Mouse (Mus musculus): ENCODE data around the gene Wdr89. TPM values are rescaled to one million over a fixed set of nuclear protein-coding genes. Genes with fewer than 3 reads are reported as not detected.

Gene Wdr89
- polyA plus RNA-seq, 1 experiment from 2014 or later, result 2.8 TPM

GRCm38 (mm10) chr12:75641726-75642125 is 27.6 kb downstream of the Wdr89 start:
- WGBS (ENCODE audit: insufficient replicate concordance), result 97% methylated on average over 1 of the region's 1 CpGs
- Histone ChIP-seq H3K9me3 (replicated peaks; ENCODE audit: control insufficient read depth, low read length) (no peaks in the 10 kb centered on the region), H3K36me3 (ENCODE audit: control insufficient read depth, insufficient read depth) (no peaks in the 10 kb centered on the region), H3K4me3 (ENCODE audit: low read depth, low read length) (no peak overlapping the region), H3K27ac (ENCODE audit: low read length) (no peak overlapping the region), H3K4me1 (ENCODE audit: control insufficient read depth, low read depth, low read length) (0 out of 2 replicates have a peak, but pooled peaks cover 3% of the 10 kb centered on the region), H3K27me3 (ENCODE audit: control insufficient read depth, insufficient read depth, low read depth, low read length) (no peaks in the 10 kb centered on the region), H3K9ac (ENCODE audit: low read depth, low read length) (no peak overlapping the region), H3K4me2 (ENCODE audit: low read depth, low read length) (no peak overlapping the region)
- no peak for ATAC-seq (ENCODE audit: low read depth)

DNA sequence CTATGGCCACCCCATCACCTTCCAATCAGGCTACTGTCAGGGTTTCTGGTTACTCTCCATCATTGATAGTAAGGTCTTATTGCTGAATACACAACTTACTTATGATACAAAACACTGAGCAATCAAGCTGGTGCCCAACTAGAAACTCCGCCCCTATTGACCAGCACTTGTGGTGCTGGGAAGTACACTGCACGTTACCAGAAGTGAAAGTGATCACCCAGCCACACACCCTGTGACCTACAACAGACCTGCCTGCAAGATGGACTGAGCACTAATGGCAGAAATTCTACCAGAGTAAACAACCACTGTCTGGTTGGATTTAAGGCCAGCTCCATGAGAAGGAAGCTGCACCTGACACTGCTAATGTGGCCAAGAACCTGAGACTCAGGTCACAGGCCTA is 31.0 kb downstream of the Wdr89 start:
- ATAC-seq (ENCODE audit: low read depth), result no peak
- H3K4me1 ChIP-seq (ENCODE audit: control insufficient read depth, low read depth, low read length), result 0 out of 2 replicates have a peak, but pooled peaks cover 3% of the 10 kb centered on the region
- H3K27me3 ChIP-seq (ENCODE audit: control insufficient read depth, insufficient read depth, low read depth, low read length), result no peaks in the 10 kb centered on the region
- WGBS (ENCODE audit: insufficient replicate concordance), result 68% methylated on average over 2 of the region's 2 CpGs
- no peak overlapping the region for H3K9ac ChIP-seq (ENCODE audit: low read depth, low read length)
- H3K9me3 ChIP-seq (replicated peaks; ENCODE audit: control insufficient read depth, low read length), result no peaks in the 10 kb centered on the region
- H3K27ac ChIP-seq (ENCODE audit: low read length), result no peak overlapping the region
- H3K4me3 ChIP-seq (ENCODE audit: low read depth, low read length), result no peak overlapping the region
- no peak overlapping the region for H3K4me2 ChIP-seq (ENCODE audit: low read depth, low read length)
- no peaks in the 10 kb centered on the region for H3K36me3 ChIP-seq (ENCODE audit: control insufficient read depth, insufficient read depth)

DNA sequence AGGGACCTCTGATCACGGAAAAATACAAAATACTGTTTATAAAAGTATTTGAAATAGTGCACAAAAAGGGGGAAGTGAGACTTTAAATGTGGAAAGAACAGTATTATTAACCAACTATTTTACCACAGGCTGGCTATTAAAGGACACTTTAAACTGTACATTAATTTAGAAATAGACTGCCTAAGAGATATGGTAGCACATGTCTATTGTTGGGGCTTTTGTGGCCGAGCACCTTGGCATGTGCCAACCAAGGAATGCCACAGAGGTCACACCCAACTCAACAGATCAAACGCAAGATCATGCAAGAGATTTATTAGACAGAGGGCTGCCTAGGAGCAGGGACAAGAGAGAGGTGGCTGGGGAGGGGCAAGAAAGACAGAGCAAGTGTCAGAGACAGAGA is 32.2 kb downstream of the Wdr89 start:
- Histone ChIP-seq H3K4me2 (ENCODE audit: low read depth, low read length) (no peak overlapping the region), H3K27ac (ENCODE audit: low read length) (no peak overlapping the region), H3K4me3 (ENCODE audit: low read depth, low read length) (no peak overlapping the region), H3K9me3 (replicated peaks; ENCODE audit: control insufficient read depth, low read length) (no peaks in the 10 kb centered on the region), H3K36me3 (ENCODE audit: control insufficient read depth, insufficient read depth) (no peaks in the 10 kb centered on the region), H3K9ac (ENCODE audit: low read depth, low read length) (no peak overlapping the region), H3K4me1 (ENCODE audit: control insufficient read depth, low read depth, low read length) (0 out of 2 replicates have a peak, but pooled peaks cover 3% of the 10 kb centered on the region), H3K27me3 (ENCODE audit: control insufficient read depth, insufficient read depth, low read depth, low read length) (no peaks in the 10 kb centered on the region)
- WGBS (ENCODE audit: insufficient replicate concordance), result 69% methylated on average over 3 of the region's 3 CpGs
- no peak for ATAC-seq (ENCODE audit: low read depth)

DNA sequence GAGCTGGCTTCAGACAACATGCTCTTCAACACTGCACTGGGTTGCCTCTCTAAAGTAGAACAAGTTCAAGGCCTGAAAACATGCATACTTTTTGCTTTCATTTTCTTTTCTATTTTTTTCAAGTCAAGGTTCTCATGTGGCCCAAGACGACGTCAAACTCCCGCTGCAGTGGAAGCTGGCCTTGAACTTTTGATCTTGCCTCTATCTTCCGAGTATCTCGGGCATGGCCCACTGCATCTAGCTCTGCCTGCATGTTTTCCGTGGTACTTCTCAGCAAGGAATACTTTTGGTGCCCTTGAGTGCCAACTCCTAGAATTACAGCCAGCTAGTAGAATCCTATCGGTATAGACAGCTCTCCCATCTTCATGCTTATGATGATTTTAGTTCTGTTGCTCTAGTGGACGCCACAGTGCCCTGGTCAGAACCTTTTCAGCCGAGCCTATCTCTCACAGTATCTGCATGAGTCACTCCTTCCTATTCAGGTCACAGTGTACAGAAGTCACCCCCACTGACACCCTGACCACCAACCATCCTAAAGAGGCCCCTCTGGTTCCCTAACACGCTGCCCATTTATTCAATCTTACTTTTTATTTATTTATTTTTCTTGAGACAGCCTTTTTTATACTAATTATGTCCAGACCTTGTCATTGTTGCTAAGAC is 33.4 kb downstream of the Wdr89 start:
- 66% methylated on average over 10 of the region's 10 CpGs for WGBS (ENCODE audit: insufficient replicate concordance)

GRCm38 (mm10) chr12:75629618-75630017 is 39.7 kb downstream of the Wdr89 start:
- Histone ChIP-seq H3K36me3 (ENCODE audit: control insufficient read depth, insufficient read depth) (no peaks in the 10 kb centered on the region), H3K27me3 (ENCODE audit: control insufficient read depth, insufficient read depth, low read depth, low read length) (no peaks in the 10 kb centered on the region), H3K4me2 (ENCODE audit: low read depth, low read length) (no peak overlapping the region), H3K9ac (ENCODE audit: low read depth, low read length) (no peak overlapping the region), H3K4me3 (ENCODE audit: low read depth, low read length) (no peak overlapping the region), H3K9me3 (replicated peaks; ENCODE audit: control insufficient read depth, low read length) (no peaks in the 10 kb centered on the region), H3K27ac (ENCODE audit: low read length) (no peak overlapping the region), H3K4me1 (ENCODE audit: control insufficient read depth, low read depth, low read length) (no peaks in the 10 kb centered on the region)
- no peak for ATAC-seq (ENCODE audit: low read depth)
- 68% methylated on average over 1 of the region's 1 CpGs for WGBS (ENCODE audit: insufficient replicate concordance)

More for the DNA sequence above, 33.4 kb downstream of the Wdr89 start:
- no peaks in the 10 kb centered on the region for H3K27me3 ChIP-seq (ENCODE audit: control insufficient read depth, insufficient read depth, low read depth, low read length)
- no peaks in the 10 kb centered on the region for H3K9me3 ChIP-seq (replicated peaks; ENCODE audit: control insufficient read depth, low read length)
- H3K36me3 ChIP-seq (ENCODE audit: control insufficient read depth, insufficient read depth), result no peaks in the 10 kb centered on the region
- no peak for ATAC-seq (ENCODE audit: low read depth)
- H3K4me2 ChIP-seq (ENCODE audit: low read depth, low read length), result no peak overlapping the region
- 0 out of 2 replicates have a peak, but pooled peaks cover 3% of the 10 kb centered on the region for H3K4me1 ChIP-seq (ENCODE audit: control insufficient read depth, low read depth, low read length)
- H3K9ac ChIP-seq (ENCODE audit: low read depth, low read length), result no peak overlapping the region
- no peak overlapping the region for H3K27ac ChIP-seq (ENCODE audit: low read length)
- no peak overlapping the region for H3K4me3 ChIP-seq (ENCODE audit: low read depth, low read length)

GRCm38 (mm10) chr12:75623292-75623691 is 46.0 kb downstream of the Wdr89 start:
- Histone ChIP-seq H3K36me3 (ENCODE audit: control insufficient read depth, insufficient read depth) (no peaks in the 10 kb centered on the region), H3K4me1 (ENCODE audit: control insufficient read depth, low read depth, low read length) (no peaks in the 10 kb centered on the region; the same call in 1 of the 2 replicates), H3K27me3 (ENCODE audit: control insufficient read depth, insufficient read depth, low read depth, low read length) (no peaks in the 10 kb centered on the region), H3K9me3 (replicated peaks; ENCODE audit: control insufficient read depth, low read length) (no peaks in the 10 kb centered on the region), H3K9ac (ENCODE audit: low read depth, low read length) (no peak overlapping the region), H3K27ac (ENCODE audit: low read length) (no peak overlapping the region), H3K4me2 (ENCODE audit: low read depth, low read length) (no peak overlapping the region), H3K4me3 (ENCODE audit: low read depth, low read length) (no peak overlapping the region)
- 0 out of 2 replicates have a peak, but pooled peaks have one; percentile 47 for ATAC-seq (ENCODE audit: low read depth)
- WGBS (ENCODE audit: insufficient replicate concordance), result 58% methylated on average over 5 of the region's 5 CpGs

GRCm38 (mm10) chr12:75622835-75623234 is 46.5 kb downstream of the Wdr89 start:
- H3K4me2 ChIP-seq (ENCODE audit: low read depth, low read length), result no peak overlapping the region
- peak; percentile 80 for ATAC-seq (ENCODE audit: low read depth)

GRCm38 (mm10) chr12:75616841-75617240 is 52.5 kb downstream of the Wdr89 start:
- Histone ChIP-seq H3K4me3 (ENCODE audit: low read depth, low read length) (no peak overlapping the region), H3K36me3 (ENCODE audit: control insufficient read depth, insufficient read depth) (no peaks in the 10 kb centered on the region), H3K9me3 (replicated peaks; ENCODE audit: control insufficient read depth, low read length) (no peaks in the 10 kb centered on the region), H3K4me1 (ENCODE audit: control insufficient read depth, low read depth, low read length) (no peaks in the 10 kb centered on the region), H3K4me2 (ENCODE audit: low read depth, low read length) (no peak overlapping the region), H3K27me3 (ENCODE audit: control insufficient read depth, insufficient read depth, low read depth, low read length) (peaks cover 10% of the 10 kb centered on the region), H3K27ac (ENCODE audit: low read length) (no peak overlapping the region), H3K9ac (ENCODE audit: low read depth, low read length) (no peak overlapping the region)
- WGBS (ENCODE audit: insufficient replicate concordance), result 58% methylated on average over 8 of the region's 8 CpGs
- ATAC-seq (ENCODE audit: low read depth), result no peak

More at GRCm38 (mm10) chr12:75622835-75623234, 46.5 kb downstream of the Wdr89 start:
- no peaks in the 10 kb centered on the region for H3K36me3 ChIP-seq (ENCODE audit: control insufficient read depth, insufficient read depth)
- H3K27me3 ChIP-seq (ENCODE audit: control insufficient read depth, insufficient read depth, low read depth, low read length), result no peaks in the 10 kb centered on the region
- no peak overlapping the region for H3K4me3 ChIP-seq (ENCODE audit: low read depth, low read length)
- H3K9ac ChIP-seq (ENCODE audit: low read depth, low read length), result no peak overlapping the region
- no peaks in the 10 kb centered on the region for H3K9me3 ChIP-seq (replicated peaks; ENCODE audit: control insufficient read depth, low read length)
- no peaks in the 10 kb centered on the region; the same call in 1 of the 2 replicates for H3K4me1 ChIP-seq (ENCODE audit: control insufficient read depth, low read depth, low read length)
- H3K27ac ChIP-seq (ENCODE audit: low read length), result no peak overlapping the region
- 39% methylated on average over 3 of the region's 3 CpGs for WGBS (ENCODE audit: insufficient replicate concordance)

DNA sequence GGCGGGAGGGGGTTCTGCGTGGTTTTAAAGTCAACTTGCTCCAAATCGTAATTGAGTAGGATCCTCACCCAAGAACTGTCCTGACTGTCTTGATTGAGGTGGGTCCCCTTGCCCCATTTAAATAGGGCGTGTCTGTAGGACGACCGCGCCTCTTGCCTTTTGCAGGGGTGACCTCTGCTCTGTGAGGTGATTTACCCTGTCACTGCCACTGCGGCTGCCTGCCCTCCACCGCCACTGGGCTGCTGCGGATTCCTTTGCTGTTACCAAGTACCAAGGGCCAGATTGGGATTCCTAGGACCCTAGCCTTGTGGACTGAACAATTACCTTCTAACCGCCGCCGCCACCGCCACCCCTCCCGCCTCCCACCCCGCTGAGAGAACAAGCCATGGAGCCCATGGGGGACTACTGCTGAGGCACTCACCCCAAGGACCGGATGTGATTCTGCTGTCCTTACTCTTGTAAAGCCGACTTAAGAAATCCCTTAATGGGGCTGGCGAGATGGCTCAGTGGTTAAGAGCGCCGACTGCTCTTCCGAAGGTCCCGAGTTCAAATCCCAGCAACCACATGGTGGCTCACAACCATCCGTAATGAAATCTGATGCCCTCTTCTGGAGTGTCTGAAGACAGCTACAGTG is 53.1 kb downstream of the Wdr89 start:
- Histone ChIP-seq H3K9me3 (replicated peaks; ENCODE audit: control insufficient read depth, low read length) (no peaks in the 10 kb centered on the region), H3K9ac (ENCODE audit: low read depth, low read length) (no peak overlapping the region), H3K27ac (ENCODE audit: low read length) (no peak overlapping the region), H3K36me3 (ENCODE audit: control insufficient read depth, insufficient read depth) (no peaks in the 10 kb centered on the region), H3K4me3 (ENCODE audit: low read depth, low read length) (peak overlapping the region; percentile 28), H3K4me2 (ENCODE audit: low read depth, low read length) (peak overlapping the region; percentile 36), H3K27me3 (ENCODE audit: control insufficient read depth, insufficient read depth, low read depth, low read length) (peaks cover 10% of the 10 kb centered on the region), H3K4me1 (ENCODE audit: control insufficient read depth, low read depth, low read length) (no peaks in the 10 kb centered on the region)
- ATAC-seq (ENCODE audit: low read depth), result no peak
- WGBS (ENCODE audit: insufficient replicate concordance), result 10% methylated on average over 23 of the region's 24 CpGs

Measured in liver, embryonic 16.5 days (tissue).